Mouse (Mus musculus) lung, embryonic 15.5 days (tissue): ENCODE results near the gene Olfr248. TPM values are rescaled to one million over a fixed set of nuclear protein-coding genes. Genes with fewer than 3 reads are reported as not detected.

ENCODE experiments used
- polyA plus RNA-seq: library from polyadenylated mRNA; unstranded; fragments of >200 nt; fragmentation: Nextera tagmentation; extraction: Ambion mirVana; gene quantifications from 2 replicates; pipeline ENCODE4 v1.2.1, GENCODE M21; 2015

Gene Olfr248
- polyA plus RNA-seq, 1 experiment from 2014 or later: not detected

Other genes starting within 250 kb of the Olfr248 start
- gene Olfr420, start 235.4 kb upstream of the Olfr248 start, polyA plus RNA-seq: not detected in 2 replicates
- 0.54 and 0.62 TPM in 2 replicates for gene Spta1, start 218.3 kb upstream of the Olfr248 start, polyA plus RNA-seq
- not detected in 2 replicates for gene Olfr419, start 139.0 kb upstream of the Olfr248 start, polyA plus RNA-seq
- not detected in 2 replicates for gene Mptx1, start 60.5 kb upstream of the Olfr248 start, polyA plus RNA-seq
- not detected in 2 replicates for gene Olfr417, start 25.9 kb upstream of the Olfr248 start, polyA plus RNA-seq
- not detected in 2 replicates for gene Olfr414, start 33.0 kb downstream of the Olfr248 start, polyA plus RNA-seq
- not detected in 2 replicates for gene Olfr220, start 51.0 kb downstream of the Olfr248 start, polyA plus RNA-seq
- 0.28 and 0.45 TPM in 2 replicates for gene Fmn2, start 110.8 kb downstream of the Olfr248 start, polyA plus RNA-seq